Mouse (Mus musculus) layer of hippocampus, postnatal 14 days (tissue): ENCODE results near the gene Gm17783. TPM values are rescaled to one million over a fixed set of nuclear protein-coding genes. Genes with fewer than 3 reads are reported as not detected.
"Not testable (repeated sequence)": the region's sequence is repeated elsewhere in the genome, so short reads cannot be mapped to it uniquely, and the experiment has no call there.

Experiments
- DNase-seq, 2 experiments: peaks; one replicate each; pipeline ENCODE4 v3.0.0; 2021 to 2022; ENCODE audit warnings: low spot score in 2 of 2, mixed read lengths in 1 of 2
- long read RNA-seq, 2 experiments: library from polyadenylated mRNA; stranded (forward); transcript quantifications; one replicate each; pipeline ENCODE4 v2.0.0; 2021
- total RNA-seq, 2 experiments: library from RNA; stranded (reverse); gene quantifications; 2 replicates each; pipeline ENCODE4 v1.2.3; 2021

Gm17783 gene
- not detected for total RNA-seq
- long read RNA-seq, experiment 1 = 0 reads
- long read RNA-seq, experiment 2 = 0 reads

DNA sequence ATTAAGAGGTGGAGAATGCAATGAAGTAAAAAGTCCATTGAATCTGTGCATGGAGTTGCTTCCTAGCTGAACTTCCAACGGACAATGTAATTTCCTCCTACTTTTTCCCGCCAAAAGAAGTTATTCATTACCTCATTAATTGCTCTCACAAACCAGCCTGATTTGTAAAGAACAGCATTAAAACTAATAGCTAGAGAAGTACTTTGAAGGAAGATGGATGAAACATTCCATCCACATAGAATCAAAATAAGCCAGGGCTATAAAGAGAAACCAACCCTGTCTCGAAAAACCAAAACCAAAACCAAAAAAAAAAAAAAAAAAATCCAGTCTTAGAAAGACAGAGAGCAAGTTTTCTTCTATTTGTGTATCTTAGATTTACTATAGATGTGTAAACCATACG, at the start of gene Gm17783:
Gm17783 (minus strand) TSS at position 101 of the 400 bp plus-strand sequence.
- DNase-seq = no peak

DNA sequence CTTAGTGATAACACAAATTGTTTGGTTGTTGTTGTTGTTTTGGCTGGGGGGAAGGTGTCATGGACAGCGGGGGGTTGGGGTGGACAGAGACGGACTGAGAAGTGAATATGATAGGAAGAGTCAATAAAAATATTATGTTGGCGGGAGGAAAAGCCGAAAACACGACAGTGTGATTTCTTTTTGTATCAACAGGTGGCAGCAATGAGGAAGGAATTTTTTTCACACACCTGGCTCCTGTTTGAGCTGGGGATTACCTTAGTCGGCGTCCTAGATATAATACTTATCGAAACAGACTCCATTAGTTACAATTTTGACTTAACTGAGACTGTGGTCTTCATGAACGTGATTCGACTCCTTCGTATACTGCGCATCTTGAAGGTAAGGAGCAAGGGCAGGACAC, 48.0 kb upstream of the Gm17783 start:
- no peak for DNase-seq

DNA sequence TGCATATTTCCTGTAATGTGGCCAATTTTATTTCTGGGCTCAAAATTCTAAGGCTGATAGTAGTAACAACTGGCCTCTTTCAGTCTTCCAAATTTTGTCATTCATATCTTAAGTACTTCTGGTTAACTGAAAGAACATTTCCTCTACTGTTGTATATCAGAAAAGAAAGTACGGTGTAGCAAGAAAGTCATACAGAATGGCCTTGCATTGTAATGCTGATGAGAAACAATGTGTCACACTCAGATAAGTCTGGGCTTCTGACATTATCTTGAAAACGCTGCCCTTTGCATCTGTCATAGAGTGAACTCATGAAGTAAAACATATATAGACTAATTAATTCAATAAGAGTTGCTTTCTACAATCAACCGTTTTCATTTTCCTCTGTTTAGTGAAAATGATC, 40.5 kb upstream of the Gm17783 start:
- no peak for DNase-seq

DNA sequence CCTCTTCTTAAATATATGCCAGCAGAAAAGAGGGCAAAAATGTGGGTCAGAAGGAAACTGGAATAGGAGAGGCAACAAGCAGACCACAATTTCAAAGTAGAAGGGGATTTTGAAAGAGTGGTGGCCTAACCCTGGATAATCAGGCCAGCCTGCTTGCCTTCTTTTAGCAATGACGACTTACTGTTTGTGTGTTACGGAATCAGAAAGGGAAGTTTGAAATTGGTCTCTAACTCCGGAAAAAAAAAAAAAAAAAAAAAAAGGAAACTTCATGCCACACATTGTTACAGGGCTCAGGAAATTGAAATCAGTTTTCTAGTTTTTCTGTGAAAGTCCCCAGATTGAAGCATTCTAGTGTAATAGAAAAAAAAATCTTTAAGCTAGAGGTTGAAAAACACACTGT, 29.9 kb upstream of the Gm17783 start:
- no peak for DNase-seq

- DNase-seq = no peak
Observed at GRCm38 (mm10) chr16:45551579-45551978, 19.7 kb upstream of the Gm17783 start.

DNA sequence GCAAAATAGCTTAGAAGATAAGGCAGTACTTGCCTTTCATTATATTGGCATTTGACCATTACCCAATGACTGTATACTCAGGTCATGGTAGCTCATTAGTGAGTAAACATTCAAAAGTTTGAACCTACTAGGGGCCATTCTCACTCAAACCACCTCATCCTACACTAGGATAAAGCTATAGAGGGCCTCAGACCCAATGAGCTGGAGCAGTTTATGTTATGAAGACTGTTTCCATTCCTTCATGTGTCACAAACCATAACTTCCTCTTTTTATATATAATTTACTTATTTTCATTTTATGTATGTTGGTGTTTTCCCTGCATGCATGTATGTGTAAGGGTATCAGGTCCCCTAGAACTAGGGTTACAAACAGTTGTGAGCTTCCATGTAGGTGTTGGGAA, 16.1 kb upstream of the Gm17783 start:
- DNase-seq = no peak

DNA sequence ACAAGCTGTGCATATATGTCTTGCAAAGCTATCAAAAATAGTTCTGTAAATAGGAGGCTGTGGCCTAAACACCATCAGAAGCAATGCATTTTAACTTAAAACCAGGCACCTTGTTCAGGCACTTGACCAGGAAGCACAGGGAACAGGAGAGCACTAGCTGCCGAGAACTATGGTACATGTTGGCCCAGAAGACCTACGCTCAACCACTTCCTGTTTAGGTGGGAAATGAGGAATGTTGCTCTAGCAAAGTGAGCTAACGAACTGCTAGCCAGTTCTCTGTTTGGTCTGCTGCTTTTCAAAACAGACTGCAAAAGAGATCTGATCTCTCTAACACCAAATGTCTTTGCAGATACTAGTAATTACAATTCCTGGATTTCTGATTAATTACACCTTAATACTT, 12.5 kb upstream of the Gm17783 start:
- no peak for DNase-seq

DNA sequence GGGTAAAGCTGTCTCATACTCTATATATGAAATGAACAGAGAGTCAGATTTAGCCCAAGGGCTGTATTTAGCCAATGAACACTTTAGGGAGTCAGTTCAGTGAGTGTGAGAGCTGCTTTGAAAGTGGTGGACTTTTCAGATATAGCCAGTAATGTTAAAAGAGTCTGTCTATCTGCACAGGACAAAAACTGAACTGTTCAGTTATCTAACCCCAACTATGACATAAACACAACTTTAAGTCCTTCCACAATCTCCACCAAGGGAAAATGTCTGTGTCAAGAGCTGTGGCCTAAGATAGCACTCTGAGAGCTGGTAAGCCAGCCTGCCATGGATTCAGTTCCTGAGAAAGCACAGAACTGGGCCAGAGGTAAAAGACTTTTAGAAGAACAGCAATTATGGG, 10.3 kb upstream of the Gm17783 start:
- no peak for DNase-seq

DNA sequence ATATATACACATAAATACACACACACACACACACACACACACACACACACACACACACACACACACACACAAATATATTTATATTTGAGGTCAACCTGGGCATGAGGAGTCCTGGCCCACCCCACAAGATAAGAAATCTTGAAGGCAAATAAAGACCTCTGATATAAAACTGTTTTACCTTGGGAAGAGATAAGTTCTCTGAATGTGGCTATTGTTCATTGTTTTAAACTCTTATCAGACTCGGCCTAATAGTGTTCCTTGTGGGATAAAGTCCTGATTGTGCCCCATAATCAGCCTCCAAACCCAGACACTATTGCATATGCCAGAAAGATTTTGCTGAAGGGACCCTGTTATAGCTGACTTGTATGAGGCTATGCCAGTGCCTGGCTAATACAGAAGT, 6.5 kb upstream of the Gm17783 start:
- DNase-seq = not testable (repeated sequence)

DNA sequence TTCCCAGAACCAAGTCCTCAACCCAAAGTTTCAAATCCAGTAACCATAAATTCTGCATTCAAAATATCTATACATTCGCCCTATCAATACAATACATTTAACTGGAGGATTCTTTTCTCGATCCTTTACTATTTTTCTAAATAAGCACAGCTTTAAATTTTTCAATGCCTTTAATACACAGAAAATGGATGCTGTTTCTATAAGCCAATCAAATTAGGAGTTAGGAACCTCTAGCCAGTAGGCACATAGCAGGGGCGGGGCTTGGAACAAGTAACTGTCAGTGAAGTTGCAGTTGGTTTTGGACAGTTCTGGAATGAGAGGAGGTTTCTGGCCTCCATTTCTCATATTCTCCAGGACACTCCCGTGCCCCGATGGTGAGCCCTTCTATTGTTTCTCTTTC, 3.2 kb upstream of the Gm17783 start, which contains the start of gene Slc9c1:
Slc9c1 (plus strand) TSS at position 301 of the 400 bp plus-strand sequence.
- no peak for DNase-seq

DNA sequence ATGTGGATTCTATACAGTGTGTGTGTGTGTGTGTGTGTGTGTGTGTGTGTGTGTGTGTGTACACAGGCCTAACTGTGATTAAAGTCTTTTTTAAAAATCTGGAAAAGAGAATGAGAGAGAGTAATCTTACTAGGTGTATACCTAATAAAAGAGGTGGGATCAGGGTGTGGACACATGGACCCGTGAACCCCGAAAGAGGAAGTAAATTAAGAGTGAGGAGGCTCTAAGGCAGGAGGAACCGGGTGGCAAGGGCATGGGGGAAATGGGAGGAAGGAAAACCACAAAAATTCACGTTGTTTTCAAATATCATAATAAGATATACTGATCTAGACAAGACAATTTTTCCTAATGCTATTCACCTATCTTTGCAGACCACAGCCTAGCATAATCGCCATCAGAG, 6.3 kb downstream of the Gm17783 start:
- no peak for DNase-seq

GRCm38 (mm10) chr16:45495326-45495725, 36.5 kb downstream of the Gm17783 start:
- DNase-seq = no peak

- no peak for DNase-seq
Observed at GRCm38 (mm10) chr16:45492927-45493326, 38.9 kb downstream of the Gm17783 start, which contains the start of gene Gm609. Gene Gm609, minus strand, starts transcription at chr16:45492969.

- no peak for DNase-seq
Observed at GRCm38 (mm10) chr16:45476991-45477390, 54.9 kb downstream of the Gm17783 start.

DNA sequence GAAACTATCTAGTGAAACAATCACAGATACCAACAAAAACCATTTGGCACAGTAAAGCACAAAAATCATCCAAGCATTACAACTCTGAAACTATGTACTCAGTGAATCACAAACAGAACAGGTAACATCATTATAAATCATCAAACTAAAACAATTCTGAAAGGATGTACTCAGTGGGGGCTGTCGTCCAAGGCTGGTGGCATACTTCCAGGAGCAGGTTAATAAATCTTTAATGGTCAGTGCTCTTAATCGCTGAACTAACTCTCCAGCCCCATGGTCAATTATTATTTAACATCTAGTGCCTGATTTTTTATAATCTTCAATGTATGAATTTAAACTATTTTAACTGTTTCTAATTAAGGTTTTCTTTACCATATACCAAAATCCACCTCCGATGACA, 60.0 kb downstream of the Gm17783 start:
- DNase-seq = not testable (repeated sequence)

Other genes starting within 250 kb of the Gm17783 start
- 100 to 1,000 TPM; 113 to 117 TPM for gene Cd200, start 123.0 kb downstream of the Gm17783 start, total RNA-seq
- gene Gm609, start 39.1 kb downstream of the Gm17783 start, total RNA-seq = under 1 TPM; 0.26 to 0.32 TPM
- not detected for gene Slc9c1, start 3.3 kb upstream of the Gm17783 start, total RNA-seq
- not detected for gene Gcsam, start 78.3 kb upstream of the Gm17783 start, total RNA-seq
- gene BC016579, start 122.0 kb upstream of the Gm17783 start, total RNA-seq = not detected
- gene Tmprss7, start 161.6 kb upstream of the Gm17783 start, total RNA-seq = 1 to 10 TPM in 1 of 2 experiments, under 1 TPM in 1; 0.91 to 2.4 TPM
- 100 to 1,000 TPM; 287 to 317 TPM for gene Tagln3, start 192.6 kb upstream of the Gm17783 start, total RNA-seq
- 10 to 100 TPM; 20.0 TPM for gene Abhd10, start 210.9 kb upstream of the Gm17783 start, total RNA-seq